Mouse (Mus musculus) neural tube, embryonic 15.5 days (tissue): ENCODE results near the gene Umodl1. TPM values are rescaled to one million over a fixed set of nuclear protein-coding genes. Genes with fewer than 3 reads are reported as not detected.

Experiments used
- ATAC-seq: fragments of 200-750 bp; cut with Nextera tagmentation; 2 replicates; pipeline ENCODE4 v1.8.0; 2017; ENCODE audit warnings: mild to moderate bottlenecking, moderate TSS enrichment, moderate library complexity; ENCODE audit not compliant: low FRiP score
- H3K27ac ChIP-seq: fragments of 300-500 bp; sonication (generic); replicated peaks from 2 replicates; pipeline ENCODE4 v1.5.1; 2015; ENCODE audit warnings: mild to moderate bottlenecking, inconsistent platforms
- H3K27me3 ChIP-seq: fragments of 300-500 bp; sonication (generic); replicated peaks from 2 replicates; pipeline ENCODE4 v1.6.1; 2015; ENCODE audit warnings: inconsistent platforms
- H3K36me3 ChIP-seq: fragments of 300-500 bp; sonication (generic); 2 replicates; pipeline ENCODE4 v1.6.1; 2015; ENCODE audit warnings: inconsistent platforms
- H3K4me1 ChIP-seq: fragments of 300-500 bp; sonication (generic); 2 replicates; pipeline ENCODE4 v1.6.1; 2015; ENCODE audit warnings: inconsistent platforms
- H3K4me2 ChIP-seq: fragments of 300-500 bp; sonication (generic); 2 replicates; pipeline ENCODE4 v1.6.1; 2015; ENCODE audit warnings: inconsistent platforms, mild to moderate bottlenecking, moderate library complexity
- H3K4me3 ChIP-seq: fragments of 300-500 bp; sonication (generic); replicated peaks from 2 replicates; pipeline ENCODE4 v1.5.1; 2015; ENCODE audit warnings: mild to moderate bottlenecking, inconsistent platforms
- H3K9ac ChIP-seq: fragments of 300-500 bp; sonication (generic); replicated peaks from 2 replicates; pipeline ENCODE4 v1.6.1; 2015; ENCODE audit warnings: mild to moderate bottlenecking, inconsistent platforms
- H3K9me3 ChIP-seq: fragments of 300-500 bp; sonication (generic); replicated peaks from 2 replicates; pipeline ENCODE4 v1.6.1; 2016; ENCODE audit warnings: inconsistent platforms
- WGBS: fragments of 180-500 bp; shearing (Covaris S2); methylation state at CpG from one replicate; pipeline ENCODE4 v1.1.7; 2015; ENCODE audit warnings: mixed read lengths; 5-methylcytosine and 5-hydroxymethylcytosine counted together
- polyA plus RNA-seq: library from polyadenylated mRNA; unstranded; fragments of >200 nt; fragmentation: Nextera tagmentation; extraction: Ambion mirVana; gene quantifications from 2 replicates; pipeline ENCODE4 v1.2.1, GENCODE M21; 2015

Gene Umodl1
- polyA plus RNA-seq: 0.03 and 3.0 TPM in 2 replicates

DNA sequence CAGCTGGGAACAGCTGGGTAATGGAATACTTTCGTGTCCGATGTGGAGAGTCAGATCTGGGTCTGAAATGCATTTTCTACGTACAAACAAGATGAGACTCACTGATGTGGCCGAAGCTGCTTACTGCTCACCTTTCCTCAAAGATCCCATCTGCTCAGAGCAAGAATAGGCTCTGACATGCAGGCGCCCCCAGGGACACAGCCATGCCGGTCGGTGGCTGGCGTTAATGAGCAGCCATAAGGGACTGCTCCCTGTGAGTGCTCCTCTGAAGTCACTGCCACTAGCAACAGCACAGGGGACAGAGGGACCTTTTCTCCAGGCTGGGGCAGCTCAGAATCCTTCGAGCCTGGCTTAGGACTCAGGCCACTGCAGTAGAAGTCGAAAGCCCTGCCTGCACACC lies at the start of gene Umodl1:
TSS of gene Umodl1 (plus strand) at position 301 of the 400 bp plus-strand sequence.
- Histone ChIP-seq H3K4me2 (no peak within 1 kb of the TSS), H3K27ac (no peak within 1 kb of the TSS), H3K4me3 (no peak within 1 kb of the TSS), H3K9me3 (no peaks in the 10 kb centered on the region), H3K36me3 (no peaks in the 10 kb centered on the region), H3K4me1 (no peaks in the 10 kb centered on the region), H3K27me3 (no peaks in the 10 kb centered on the region), H3K9ac (no peak within 1 kb of the TSS)
- no peak for ATAC-seq
- WGBS: 48% methylated on average over 10 of the region's 10 CpGs

DNA sequence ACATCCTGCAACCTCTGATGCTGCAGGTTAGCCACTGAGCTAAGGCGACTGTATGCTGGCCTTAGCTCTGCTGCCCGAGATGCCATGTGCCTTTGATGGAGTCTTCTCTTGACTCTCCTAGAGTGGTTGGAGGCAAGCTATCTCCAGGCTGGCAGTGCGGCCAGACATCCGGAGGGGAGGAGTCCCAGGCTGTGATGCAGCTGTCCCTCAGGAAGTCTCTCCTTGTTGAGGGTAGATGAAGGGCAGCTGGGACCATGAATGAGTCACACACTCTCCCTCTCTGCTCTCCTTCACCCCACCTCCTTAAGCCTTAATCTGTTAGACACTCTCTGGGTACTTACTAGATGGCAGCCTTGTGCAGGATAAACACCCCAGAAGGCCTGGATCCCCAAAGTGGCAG lies 46.9 kb upstream of the Umodl1 start:
- H3K4me1 ChIP-seq: peaks cover 21% of the 10 kb centered on the region
- H3K9ac ChIP-seq: no peak overlapping the region
- H3K27me3 ChIP-seq: peaks cover 19% of the 10 kb centered on the region
- H3K4me3 ChIP-seq: no peak overlapping the region
- no peaks in the 10 kb centered on the region for H3K9me3 ChIP-seq
- ATAC-seq: no peak
- WGBS: 69% methylated on average over 4 of the region's 4 CpGs
- no peak overlapping the region for H3K27ac ChIP-seq
- H3K4me2 ChIP-seq: no peak overlapping the region
- no peaks in the 10 kb centered on the region for H3K36me3 ChIP-seq

DNA sequence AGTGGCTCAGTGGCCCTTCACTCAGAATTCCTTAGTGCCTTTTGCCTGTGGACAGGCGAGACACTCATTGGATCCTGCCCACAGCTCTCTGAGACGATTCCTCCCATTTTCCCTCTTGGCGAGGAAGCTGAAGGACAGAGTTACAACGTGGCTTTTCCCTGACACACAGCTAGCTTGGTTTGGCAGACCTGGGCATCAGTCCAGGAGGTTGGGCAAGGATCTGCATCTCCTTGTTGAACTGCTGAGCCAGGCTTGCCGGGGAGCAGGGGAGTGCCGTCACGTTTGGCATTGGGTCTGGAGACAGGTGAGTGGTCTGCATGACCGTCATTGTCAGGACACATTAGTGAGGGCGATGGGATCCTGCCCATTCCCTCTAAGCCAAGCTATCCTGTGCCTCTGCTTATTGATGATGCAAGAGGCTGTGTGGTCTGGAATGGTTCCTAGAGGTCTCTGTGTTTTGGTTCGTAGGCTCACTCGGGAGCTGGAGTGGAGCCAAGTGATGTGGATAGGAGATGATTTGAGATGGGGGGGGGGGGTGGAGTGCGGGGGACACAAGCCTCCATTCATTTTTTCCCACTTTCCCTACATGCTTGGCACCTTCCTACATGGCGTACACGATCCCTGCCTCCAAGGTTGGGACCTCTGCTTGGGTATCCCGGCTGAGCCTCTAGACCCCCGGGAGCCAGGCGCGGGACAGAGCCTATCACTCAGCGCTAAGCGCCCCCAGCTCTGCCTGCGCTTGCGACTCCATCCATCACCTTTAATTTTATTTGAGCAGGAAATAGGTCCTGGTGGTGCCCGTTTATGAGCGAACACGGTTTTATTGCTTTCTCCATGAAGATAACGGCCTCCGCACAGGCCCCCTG lies 43.3 kb upstream of the Umodl1 start:
- 29% methylated on average over 27 of the region's 27 CpGs for WGBS
- Histone ChIP-seq H3K9me3 (no peaks in the 10 kb centered on the region), H3K9ac (no peak overlapping the region), H3K4me2 (peak overlapping the region; percentile 53), H3K4me3 (no peak overlapping the region), H3K27ac (no peak overlapping the region), H3K27me3 (peaks cover 8% of the 10 kb centered on the region; the same call in 1 of the 2 replicates), H3K4me1 (peaks cover 32% of the 10 kb centered on the region), H3K36me3 (no peaks in the 10 kb centered on the region)
- ATAC-seq: peak; percentile 72

DNA sequence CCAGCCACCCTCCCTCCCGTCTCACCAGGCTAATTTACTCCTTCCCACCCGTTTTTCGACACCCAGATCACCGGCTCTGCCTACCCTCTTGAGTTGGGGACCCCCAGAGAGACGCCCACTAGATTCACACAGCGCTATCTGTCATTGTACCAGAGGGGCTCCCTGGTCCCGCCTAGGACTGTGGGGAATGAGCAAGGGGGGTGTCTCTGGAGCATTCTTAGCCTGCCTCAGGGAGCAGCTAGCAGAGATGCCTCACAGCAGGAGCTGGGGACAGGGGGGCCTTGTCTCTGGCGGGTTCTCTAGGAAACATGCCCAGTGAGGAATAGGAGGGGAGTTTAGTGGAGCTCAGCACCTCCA lies 42.7 kb upstream of the Umodl1 start:
- H3K9me3 ChIP-seq: no peaks in the 10 kb centered on the region
- H3K27ac ChIP-seq: no peak overlapping the region
- H3K27me3 ChIP-seq: 0 out of 2 replicates have a peak, but pooled peaks cover 8% of the 10 kb centered on the region
- H3K36me3 ChIP-seq: no peaks in the 10 kb centered on the region
- 5% methylated on average over 8 of the region's 8 CpGs for WGBS
- peak; percentile 42; the same call in 1 of the 2 replicates for ATAC-seq
- peaks cover 32% of the 10 kb centered on the region for H3K4me1 ChIP-seq
- no peak overlapping the region for H3K4me3 ChIP-seq
- no peak overlapping the region for H3K9ac ChIP-seq
- peak overlapping the region; percentile 53 for H3K4me2 ChIP-seq

DNA sequence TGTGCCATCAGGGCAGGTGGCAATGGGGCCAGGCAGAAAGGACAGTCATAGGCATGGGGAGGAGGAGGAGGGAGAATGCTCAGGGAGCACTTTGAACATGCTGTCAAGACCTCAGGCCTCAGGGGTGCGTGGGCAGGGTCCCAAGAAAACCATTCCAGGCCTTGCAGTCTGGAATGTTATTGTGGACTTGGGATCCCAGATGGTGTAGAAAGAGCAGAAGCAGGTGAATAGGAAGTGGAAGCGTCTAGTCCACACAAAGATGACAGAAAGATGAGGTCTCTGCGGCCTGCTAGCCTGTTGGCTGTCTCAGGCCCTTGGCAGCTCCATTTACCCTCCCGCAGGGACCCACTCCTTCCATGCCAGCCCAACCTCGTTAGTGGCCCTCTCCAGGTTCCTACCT lies 41.9 kb upstream of the Umodl1 start:
- WGBS: 49% methylated on average over 5 of the region's 5 CpGs
- no peak overlapping the region for H3K4me3 ChIP-seq

DNA sequence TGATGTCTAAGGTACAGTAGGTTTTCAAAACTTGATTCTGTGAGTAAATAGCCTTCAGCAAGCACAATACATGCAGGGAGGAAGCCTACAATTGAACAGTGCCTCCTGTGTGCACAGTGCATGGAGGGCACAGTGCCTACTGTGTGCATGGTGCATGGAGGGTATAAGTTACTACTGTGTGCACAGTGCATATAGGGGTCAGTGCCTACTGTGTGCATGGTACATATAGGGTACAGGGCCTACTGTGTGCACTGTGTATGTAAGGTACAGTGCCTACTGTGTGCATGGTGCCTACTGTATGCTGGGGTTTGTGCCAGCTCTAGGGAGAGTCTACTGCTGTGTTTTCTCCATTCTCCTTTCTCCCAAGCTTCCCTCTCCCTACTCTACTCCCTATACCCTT lies 40.2 kb upstream of the Umodl1 start:
- H3K9me3 ChIP-seq: no peaks in the 10 kb centered on the region
- no peak overlapping the region for H3K9ac ChIP-seq
- H3K4me3 ChIP-seq: no peak overlapping the region
- H3K36me3 ChIP-seq: no peaks in the 10 kb centered on the region
- peaks cover 32% of the 10 kb centered on the region for H3K4me1 ChIP-seq
- no peaks in the 10 kb centered on the region for H3K27me3 ChIP-seq
- no peak overlapping the region for H3K27ac ChIP-seq
- no peak overlapping the region for H3K4me2 ChIP-seq
- no peak for ATAC-seq

More for the DNA sequence above, 41.9 kb upstream of the Umodl1 start:
- Histone ChIP-seq H3K27ac (no peak overlapping the region), H3K36me3 (no peaks in the 10 kb centered on the region), H3K4me2 (no peak overlapping the region), H3K9me3 (no peaks in the 10 kb centered on the region), H3K4me1 (peaks cover 32% of the 10 kb centered on the region), H3K9ac (no peak overlapping the region), H3K27me3 (0 out of 2 replicates have a peak, but pooled peaks cover 4% of the 10 kb centered on the region)
- ATAC-seq: no peak

DNA sequence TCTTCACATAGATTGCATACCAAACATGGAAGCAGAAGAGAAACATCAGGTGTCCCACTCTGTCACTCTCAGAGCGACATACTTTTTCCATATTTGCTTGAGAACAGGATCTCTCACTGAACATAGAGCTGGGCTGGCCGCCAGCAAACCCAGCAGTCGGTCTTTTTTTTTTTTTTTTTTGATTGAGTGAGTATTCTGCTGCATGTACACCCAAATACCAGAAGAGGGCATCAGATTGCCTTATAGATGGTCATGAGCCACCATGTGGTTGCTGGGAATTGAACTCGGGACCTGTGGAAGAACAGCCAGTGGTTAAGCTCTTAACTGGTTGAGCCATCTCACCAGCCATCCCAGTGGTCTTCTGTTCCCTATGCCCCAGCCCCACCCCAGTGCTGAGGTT lies 30.9 kb upstream of the Umodl1 start:
- ATAC-seq: no peak
- Histone ChIP-seq H3K36me3 (no peaks in the 10 kb centered on the region), H3K9ac (no peak overlapping the region), H3K27ac (no peak overlapping the region), H3K27me3 (no peaks in the 10 kb centered on the region), H3K4me3 (no peak overlapping the region), H3K9me3 (no peaks in the 10 kb centered on the region), H3K4me2 (no peak overlapping the region), H3K4me1 (no peaks in the 10 kb centered on the region)
- 61% methylated on average over 4 of the region's 4 CpGs for WGBS

DNA sequence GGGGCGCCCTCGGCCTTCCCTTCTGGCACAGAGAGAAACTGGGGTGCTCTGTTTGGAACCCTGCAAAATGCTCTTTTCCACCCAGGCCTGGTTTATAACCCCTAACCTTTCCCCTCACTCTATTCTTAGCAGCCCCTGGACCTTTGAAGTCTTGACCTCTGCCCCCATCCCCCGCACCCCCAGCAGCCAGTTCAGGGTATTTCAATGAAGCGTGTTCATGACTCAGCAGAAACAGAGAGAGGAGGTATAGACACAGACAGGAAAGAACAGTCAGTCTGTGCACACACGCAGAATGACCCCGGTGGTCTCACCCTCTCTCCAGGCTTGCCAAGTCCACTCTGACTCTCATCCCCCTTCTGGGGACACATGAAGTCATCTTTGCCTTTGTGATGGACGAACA lies 23.6 kb upstream of the Umodl1 start:
- Histone ChIP-seq H3K4me1 (0 out of 2 replicates have a peak, but pooled peaks cover 4% of the 10 kb centered on the region), H3K9ac (no peak overlapping the region), H3K4me3 (no peak overlapping the region), H3K9me3 (no peaks in the 10 kb centered on the region), H3K27me3 (no peaks in the 10 kb centered on the region), H3K4me2 (no peak overlapping the region), H3K27ac (no peak overlapping the region), H3K36me3 (no peaks in the 10 kb centered on the region)
- ATAC-seq: no peak
- WGBS: 82% methylated on average over 7 of the region's 7 CpGs

DNA sequence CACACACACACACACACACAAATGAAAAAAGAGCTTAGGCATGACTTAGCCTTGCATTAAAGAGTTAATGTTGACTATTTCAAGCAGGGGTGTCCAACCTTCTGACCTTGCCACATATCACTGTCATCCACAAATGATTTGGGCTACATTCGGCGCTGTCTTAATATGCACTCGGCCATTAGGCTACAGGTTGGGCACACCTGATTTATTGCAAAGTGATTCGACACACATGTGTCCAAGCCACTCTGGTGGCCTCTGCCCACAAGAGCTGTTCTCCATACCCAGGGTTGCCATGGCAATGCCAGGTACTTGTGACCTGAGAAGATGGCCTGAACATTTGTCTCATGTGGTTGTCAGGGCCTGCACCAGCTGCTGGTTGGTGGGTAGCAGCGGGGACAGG lies 21.6 kb upstream of the Umodl1 start:
- Histone ChIP-seq H3K27me3 (no peaks in the 10 kb centered on the region), H3K36me3 (no peaks in the 10 kb centered on the region), H3K27ac (no peak overlapping the region), H3K9ac (no peak overlapping the region), H3K4me1 (0 out of 2 replicates have a peak, but pooled peaks cover 8% of the 10 kb centered on the region), H3K4me3 (no peak overlapping the region), H3K9me3 (no peaks in the 10 kb centered on the region), H3K4me2 (no peak overlapping the region)
- no peak for ATAC-seq
- WGBS: 68% methylated on average over 5 of the region's 5 CpGs

DNA sequence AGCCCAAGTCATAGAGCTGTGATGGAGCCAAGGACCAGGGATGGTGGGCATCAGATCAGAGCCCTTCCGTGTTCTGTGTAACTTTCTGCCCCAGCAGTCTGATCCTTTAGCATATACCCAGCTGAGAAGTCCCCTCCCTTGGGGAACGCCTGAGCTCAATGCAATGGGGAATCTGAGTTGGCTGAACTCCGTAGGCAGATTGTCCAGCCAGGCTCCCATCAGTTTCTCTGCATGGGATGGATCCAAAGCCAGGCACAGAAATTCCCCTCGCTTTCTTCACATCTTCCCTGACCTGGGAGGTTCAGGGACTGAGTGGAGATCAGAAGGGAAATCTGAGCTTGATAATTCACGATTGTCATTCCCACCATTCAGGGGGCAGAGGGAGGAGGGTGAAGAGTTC lies 19.1 kb upstream of the Umodl1 start:
- 47% methylated on average over 5 of the region's 5 CpGs for WGBS
- Histone ChIP-seq H3K4me2 (no peak overlapping the region), H3K27ac (no peak overlapping the region), H3K9me3 (no peaks in the 10 kb centered on the region), H3K27me3 (no peaks in the 10 kb centered on the region), H3K4me3 (no peak overlapping the region), H3K4me1 (0 out of 2 replicates have a peak, but pooled peaks cover 17% of the 10 kb centered on the region), H3K9ac (no peak overlapping the region), H3K36me3 (no peaks in the 10 kb centered on the region)
- ATAC-seq: no peak

DNA sequence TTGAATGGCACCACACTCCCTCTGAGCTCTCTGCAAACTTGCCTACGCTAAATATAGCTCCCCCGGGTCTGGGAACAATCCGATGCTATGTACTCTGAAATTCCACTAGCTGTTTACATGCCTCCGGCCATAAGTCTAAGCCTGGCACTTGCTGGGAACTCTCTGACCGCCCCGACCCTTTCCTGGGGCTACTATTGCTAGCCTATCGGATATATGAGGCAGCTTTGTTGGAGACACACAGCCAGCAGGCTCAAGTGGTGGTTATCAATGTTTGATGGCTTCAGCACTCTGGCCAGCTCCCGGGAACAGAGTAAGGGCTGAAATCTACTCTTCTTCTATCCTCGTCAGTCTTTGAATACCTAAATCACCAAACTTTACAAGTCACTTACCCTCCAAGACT lies 15.9 kb upstream of the Umodl1 start:
- no peak overlapping the region for H3K27ac ChIP-seq
- no peaks in the 10 kb centered on the region for H3K36me3 ChIP-seq
- no peaks in the 10 kb centered on the region for H3K27me3 ChIP-seq
- no peak for ATAC-seq
- H3K4me1 ChIP-seq: 0 out of 2 replicates have a peak, but pooled peaks cover 17% of the 10 kb centered on the region
- no peaks in the 10 kb centered on the region for H3K9me3 ChIP-seq
- H3K9ac ChIP-seq: no peak overlapping the region
- no peak overlapping the region for H3K4me2 ChIP-seq
- WGBS: 42% methylated on average over 9 of the region's 9 CpGs
- H3K4me3 ChIP-seq: no peak overlapping the region

DNA sequence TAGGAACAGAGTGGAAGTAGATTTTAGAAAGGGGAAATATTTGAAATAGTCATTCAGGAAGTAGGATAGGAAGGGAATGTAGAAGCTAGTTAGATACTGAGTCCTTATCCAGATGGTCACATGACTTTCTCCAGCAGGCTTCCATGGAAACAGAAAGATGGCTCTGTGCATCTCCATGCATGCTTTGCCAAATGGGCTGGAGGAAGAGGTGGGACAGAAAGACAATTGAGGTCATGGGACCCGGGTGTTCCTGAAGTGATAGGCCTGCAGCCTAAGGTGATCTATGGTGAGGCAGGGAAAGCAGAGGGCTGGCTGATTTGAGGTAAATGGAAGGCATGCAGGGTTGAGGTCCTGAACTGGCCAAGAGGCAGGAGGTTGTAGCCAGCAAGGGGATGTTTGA lies 6.1 kb upstream of the Umodl1 start:
- WGBS: 57% methylated on average over 1 of the region's 1 CpGs
- Histone ChIP-seq H3K9me3 (no peaks in the 10 kb centered on the region), H3K9ac (no peak overlapping the region), H3K27me3 (no peaks in the 10 kb centered on the region), H3K27ac (no peak overlapping the region), H3K36me3 (no peaks in the 10 kb centered on the region), H3K4me3 (no peak overlapping the region), H3K4me1 (0 out of 2 replicates have a peak, but pooled peaks cover 4% of the 10 kb centered on the region), H3K4me2 (no peak overlapping the region)
- ATAC-seq: no peak
